Mouse (Mus musculus) heart, postnatal 4 days (tissue): ENCODE data around the gene Trim7. TPM values are rescaled to one million over a fixed set of nuclear protein-coding genes. Genes with fewer than 3 reads are reported as not detected.

Source experiments
- total RNA-seq, 2 experiments: library from RNA; stranded (reverse); gene quantifications; 2 replicates each; pipeline ENCODE4 v1.2.3; 2021

The Trim7 gene
- total RNA-seq, 2 experiments from 2014 or later: 5.3 to 5.5 TPM

Other genes starting within 250 kb of the Trim7 start
- gene Rack1, start 25.8 kb upstream of the Trim7 start, total RNA-seq: 100 to 1,000 TPM; 642 to 663 TPM
- gene Trim41, start 8.8 kb upstream of the Trim7 start, total RNA-seq: 10 to 100 TPM; 36.0 to 40.1 TPM
- 1 to 10 TPM; 4.8 to 5.1 TPM for gene Gm12184, start 515 bp downstream of the Trim7 start, total RNA-seq
- gene Irgm1, start 45.5 kb downstream of the Trim7 start, total RNA-seq: 1 to 10 TPM; 6.2 to 7.6 TPM
- under 1 TPM; 0.26 to 0.38 TPM for gene Gm5431, start 76.1 kb downstream of the Trim7 start, total RNA-seq
- 1 to 10 TPM; 2.0 to 3.0 TPM for gene Psme2b, start 120.0 kb downstream of the Trim7 start, total RNA-seq
- under 1 TPM in 1 of 2 experiments, not detected in 1; 0.18 TPM for gene Olfr56, start 152.7 kb downstream of the Trim7 start, total RNA-seq
- gene 9930111J21Rik1, start 153.3 kb downstream of the Trim7 start, total RNA-seq: 1 to 10 TPM; 2.0 to 2.1 TPM
- gene Gm12185, start 166.1 kb downstream of the Trim7 start, total RNA-seq: under 1 TPM; 0.07 to 0.29 TPM
- gene Tgtp1, start 168.0 kb downstream of the Trim7 start, total RNA-seq: under 1 TPM; 0.21 to 0.27 TPM
- gene 9930111J21Rik2, start 225.1 kb downstream of the Trim7 start, total RNA-seq: 1 to 10 TPM; 3.6 to 3.9 TPM
- not detected for gene Tgtp2, start 238.1 kb downstream of the Trim7 start, total RNA-seq